Mouse (Mus musculus): ENCODE measurements around the gene Armh4.
"Not testable (repeated sequence)": the region's sequence is repeated elsewhere in the genome, so short reads cannot be mapped to it uniquely, and the experiment has no call there.

The Armh4 gene

GRCm38 (mm10) chr14:49782715-49783531 lies at the start of gene Armh4:
Gene Armh4 (minus strand): TSS chr14:49783383.
- no peak for DNase-seq

- no peak for DNase-seq
Measured at GRCm38 (mm10) chr14:49829192-49830171, 46.3 kb upstream of the Armh4 start.

DNA sequence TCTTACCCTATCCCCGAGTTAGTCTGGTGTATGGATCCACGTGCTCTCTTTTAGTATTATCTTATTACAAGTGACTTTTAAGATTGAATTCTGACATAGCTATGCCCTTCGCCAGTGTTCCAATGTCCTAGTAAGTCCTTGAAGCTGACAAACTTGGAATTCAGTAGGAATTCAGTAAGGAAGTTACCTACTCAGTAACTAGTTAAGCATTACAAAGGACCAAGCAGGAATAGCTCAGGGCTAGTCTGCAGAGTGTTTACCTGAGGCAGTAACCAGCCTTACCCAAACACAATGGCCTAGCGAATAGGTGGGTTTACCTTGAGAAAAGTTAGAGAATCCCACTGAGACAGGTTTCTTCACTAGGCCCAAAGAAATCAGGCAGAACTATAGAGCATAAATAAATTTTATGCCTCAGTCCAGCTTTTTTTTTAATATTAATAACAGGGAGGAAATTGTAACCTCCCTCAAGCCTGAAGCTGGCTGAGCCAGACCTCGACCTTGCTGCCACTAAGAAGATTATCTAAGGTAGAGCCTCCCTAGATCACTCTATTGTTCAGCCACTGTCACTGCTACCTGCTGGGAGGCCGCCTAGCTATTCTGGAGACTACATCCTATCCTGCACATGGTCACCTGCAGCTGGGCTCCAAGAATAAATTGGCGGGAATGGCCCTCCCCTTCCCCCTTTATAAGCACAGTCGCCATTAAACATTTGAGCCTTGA lies 36.7 kb upstream of the Armh4 start:
- not testable (repeated sequence) for DNase-seq

DNA sequence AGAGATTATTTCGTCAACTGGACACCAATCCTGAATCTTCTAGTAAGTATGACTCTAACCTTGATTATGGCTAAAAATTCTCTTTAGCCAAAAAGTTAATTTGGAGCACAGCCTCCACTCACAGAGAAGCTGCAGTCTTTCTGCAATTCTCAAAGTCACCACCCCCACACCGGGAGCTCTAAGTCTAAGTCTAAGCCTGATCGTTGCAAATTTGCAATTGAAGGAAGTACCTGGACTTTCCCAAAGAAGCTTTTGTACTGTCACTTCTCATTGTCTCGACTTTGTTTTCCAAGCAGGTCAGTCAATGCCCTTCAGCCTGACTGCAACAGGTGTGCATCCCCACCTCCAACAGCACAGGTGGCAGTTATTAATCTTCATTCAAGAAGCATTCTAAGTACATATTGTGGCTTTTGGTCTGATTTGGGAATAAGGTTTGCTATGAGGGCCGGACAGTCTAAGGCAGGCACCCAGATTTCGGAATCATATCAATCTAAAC lies 35.6 kb upstream of the Armh4 start:
- DNase-seq: not testable (repeated sequence)

GRCm38 (mm10) chr14:49812966-49813365 lies 29.8 kb upstream of the Armh4 start:
- DNase-seq: not testable (repeated sequence)

DNA sequence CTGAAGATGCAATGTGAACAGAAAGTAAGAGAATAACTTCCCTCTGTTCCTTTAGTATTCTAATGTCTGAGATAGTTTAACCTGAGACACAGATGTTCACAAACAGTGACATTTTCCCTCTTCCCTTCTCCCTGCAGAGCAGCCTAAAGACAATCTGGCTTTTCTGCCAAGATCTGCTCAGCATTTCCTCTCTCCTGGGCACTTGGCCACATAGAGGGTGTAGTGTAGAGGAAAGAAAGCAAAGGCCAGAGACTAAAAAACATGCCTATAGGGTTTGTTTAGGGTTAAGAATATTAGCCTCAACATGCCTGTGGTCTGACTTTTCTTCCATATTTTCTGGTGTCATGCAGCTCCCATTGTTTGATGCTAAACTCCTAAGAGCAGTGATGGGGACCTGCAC lies 21.9 kb upstream of the Armh4 start:
- DNase-seq: not testable (repeated sequence)

DNA sequence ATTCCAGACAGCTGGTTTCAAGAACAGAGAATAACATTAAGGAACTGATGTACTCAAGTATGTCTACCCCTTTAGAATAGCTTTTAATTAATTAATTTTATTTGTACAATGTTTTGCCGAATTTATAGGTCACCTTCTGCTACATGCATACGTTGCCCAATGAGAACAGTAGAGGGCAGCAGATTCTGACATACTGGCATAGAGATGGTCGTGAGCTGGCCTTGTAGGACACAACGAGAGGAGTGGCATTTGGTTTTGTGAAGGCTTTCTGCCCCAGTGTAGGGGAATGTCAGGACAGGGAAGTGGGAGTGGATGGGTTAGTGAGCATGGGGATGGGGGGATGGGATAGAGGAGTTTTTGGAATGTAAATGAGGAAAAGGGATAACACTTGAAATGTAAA lies 18.3 kb upstream of the Armh4 start:
- no peak for DNase-seq

DNA sequence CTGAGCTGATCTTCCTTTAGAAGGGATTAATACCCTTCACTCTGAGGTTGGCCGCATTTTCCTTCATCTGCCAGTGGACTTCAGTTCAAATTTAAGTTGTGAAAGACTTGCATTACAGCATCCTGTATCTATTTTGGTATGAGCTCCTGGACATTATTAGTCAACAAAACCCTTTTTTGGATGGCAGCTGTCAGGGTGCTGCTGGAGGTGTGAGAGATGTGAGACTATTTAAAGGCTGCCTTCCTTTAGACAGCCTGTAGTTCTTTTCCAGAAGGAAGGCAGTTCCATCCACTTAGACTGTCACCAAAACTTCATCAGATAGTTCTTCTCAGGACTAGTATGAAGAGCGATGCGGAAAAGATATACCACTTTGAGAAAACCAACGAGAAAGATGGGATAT lies 10.8 kb upstream of the Armh4 start:
- DNase-seq: no peak

DNA sequence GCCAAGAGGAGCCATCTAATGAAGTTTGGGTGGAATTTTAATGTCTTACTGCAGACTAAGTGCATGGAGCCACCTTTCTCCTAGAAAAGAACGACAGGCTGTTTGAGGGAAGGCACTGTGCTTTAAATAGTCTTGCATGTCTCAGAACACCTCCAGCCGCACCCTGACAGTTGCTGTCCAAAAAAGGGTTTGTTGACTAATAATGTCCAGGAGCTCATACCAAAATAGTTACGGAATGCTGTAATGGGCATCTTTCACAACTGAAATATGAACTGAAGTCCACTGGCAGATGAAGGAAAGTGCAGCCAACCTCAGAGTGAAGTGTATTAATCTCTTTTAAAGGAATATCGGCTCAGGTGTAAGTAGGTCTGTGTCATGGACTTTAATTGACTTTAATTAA lies 7.4 kb upstream of the Armh4 start:
- DNase-seq: no peak

DNA sequence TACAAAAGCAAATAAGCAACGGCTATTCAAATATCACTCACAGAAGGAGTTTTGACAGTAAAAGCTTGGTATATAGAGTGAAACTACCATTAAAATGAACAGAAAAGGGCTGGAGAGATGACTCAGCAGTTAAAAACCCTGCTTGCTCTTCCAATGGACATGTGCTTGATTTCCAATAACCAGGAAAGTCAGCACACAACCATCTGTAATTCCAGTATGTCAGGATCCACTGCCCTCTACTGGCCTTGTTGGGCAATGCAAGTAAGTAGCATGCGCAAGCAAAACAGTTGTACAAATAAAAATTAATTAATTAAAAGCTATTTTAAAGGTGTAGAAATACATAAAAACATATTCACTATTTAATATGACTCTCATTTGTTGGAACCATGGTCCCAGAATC lies 2.6 kb upstream of the Armh4 start:
- no peak for DNase-seq

DNA sequence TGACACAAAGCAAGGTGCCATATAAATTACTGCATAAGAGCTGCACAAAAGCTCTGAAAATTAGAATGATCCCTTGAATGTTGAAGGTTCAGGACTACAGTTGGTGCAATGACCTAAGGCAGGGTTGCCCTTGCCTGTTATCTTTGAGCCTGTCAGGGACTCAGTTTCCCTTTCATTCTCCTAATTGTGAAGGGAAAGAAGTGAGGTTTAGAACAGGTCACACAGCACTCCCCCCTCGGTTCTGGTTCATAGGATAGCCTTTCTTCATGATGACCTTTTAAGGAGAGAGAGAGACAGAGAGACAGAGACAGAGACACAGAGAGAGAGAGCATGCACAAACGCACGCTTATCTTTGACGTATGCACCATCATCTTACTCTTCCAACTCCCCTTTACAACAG lies 683 bp upstream of the Armh4 start:
- DNase-seq: no peak

GRCm38 (mm10) chr14:49780416-49780815 lies 2.8 kb downstream of the Armh4 start:
- DNase-seq: no peak

DNA sequence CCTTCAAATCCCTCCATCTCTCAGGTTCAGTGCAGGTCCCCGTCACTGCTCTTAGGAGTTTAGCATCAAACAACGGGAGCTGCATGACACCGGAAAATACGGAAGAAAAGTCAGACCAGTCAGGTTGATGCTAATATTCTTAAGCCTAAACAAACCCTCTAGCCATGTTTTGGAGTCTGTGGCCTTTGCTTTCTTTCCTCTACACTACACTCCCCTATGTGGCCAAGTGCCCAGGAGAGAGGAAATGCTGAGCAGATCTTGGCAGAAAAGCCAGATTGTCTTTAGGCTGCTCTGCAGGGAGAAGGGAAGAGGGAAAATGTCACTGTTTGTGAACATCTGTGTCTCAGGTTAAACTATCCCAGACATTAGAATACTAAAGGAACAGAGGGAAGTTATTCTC lies 5.6 kb downstream of the Armh4 start:
- not testable (repeated sequence) for DNase-seq

DNA sequence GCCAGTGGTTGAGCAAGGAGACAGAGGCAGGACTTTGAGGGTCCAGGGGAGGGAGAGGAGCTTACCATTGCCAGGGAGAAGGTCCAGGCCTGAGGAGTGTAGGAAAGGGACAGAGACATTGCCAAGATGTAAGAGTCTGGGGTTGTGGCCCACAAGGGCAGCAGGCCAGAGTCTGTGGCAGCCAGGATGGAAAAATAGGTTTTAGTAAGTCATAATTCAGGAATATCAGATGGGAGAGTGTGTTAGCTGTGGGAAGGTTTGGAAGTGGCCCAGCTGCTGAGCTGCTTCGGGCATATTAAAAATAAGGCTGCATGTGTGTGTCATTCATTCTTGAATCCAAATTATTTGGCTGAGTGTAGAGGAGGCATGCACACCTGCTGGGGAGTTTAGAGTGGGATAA lies 11.4 kb downstream of the Armh4 start:
- DNase-seq: no peak

DNA sequence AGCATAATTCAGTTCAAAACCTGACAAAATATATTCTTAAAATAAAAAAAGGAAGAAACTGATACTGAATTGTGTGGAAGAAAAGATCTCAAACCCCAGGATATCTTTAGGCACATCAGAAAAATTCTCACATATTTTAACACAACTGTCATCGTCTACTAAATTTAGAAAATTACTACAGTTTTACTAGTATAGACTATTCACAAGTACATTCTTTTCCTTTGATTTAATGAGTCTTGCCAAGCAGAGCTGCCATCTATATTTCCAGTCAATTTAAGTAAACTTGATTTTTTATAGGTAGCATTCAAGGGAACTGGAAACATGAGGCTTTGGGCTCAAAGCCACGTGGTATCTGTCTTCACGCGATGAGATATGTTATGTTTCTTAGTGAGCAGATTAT lies 16.6 kb downstream of the Armh4 start:
- no peak for DNase-seq

DNA sequence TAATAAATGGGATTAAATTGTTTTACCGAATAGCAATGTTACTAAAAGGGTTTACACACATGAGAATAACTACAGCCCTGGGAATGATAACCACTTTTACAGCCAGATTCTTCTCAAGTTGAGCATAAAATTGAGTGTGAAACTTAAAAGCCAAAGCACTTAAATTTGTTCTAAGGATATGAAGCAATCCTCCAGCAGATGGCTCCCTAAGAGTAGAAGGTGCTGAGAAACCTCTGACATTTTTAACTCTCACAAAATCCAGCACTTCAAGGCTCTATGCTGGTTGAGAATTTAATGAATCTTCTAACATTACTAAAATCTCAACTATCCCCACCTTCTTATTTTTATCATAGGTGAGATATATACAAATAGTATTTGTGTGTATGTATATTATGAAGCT lies 27.3 kb downstream of the Armh4 start:
- DNase-seq: no peak

DNA sequence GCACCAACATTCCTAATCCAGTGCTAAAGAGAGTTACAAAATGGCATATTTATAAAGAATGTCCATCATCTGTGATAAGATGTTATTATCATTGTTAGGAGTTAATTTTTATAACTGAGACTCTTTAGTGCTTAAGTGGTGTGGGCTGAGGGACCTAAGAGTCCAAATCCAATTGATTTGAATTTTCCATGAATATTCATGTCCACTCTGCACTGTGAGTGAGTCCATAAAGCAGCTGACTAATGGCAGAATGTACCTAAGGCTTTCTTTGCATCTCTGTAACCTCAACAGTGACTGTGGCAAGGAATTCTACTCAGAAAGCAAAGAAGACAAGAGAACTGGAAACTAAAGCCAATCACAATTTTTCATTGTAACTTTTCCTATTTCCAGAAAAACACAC lies 30.6 kb downstream of the Armh4 start:
- DNase-seq: no peak

DNA sequence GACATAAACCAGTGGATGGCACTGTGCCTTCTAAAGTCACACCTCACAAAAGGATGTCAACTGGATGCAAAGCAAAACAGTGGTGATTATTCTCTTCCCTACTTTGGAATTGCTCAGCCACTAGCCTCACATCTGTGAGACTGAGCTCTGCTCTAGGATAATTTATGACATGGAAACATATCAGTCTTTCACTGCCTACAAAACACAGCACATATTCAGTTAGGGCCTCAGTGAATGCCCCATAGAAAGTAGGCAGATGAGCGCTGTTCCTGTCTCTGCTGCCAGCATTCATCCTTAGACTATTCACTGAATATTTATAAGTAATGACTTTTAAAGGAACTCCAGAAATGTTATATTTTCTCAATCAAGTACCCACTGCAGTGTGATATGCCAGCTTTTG lies 37.3 kb downstream of the Armh4 start:
- DNase-seq: no peak

- no peak for DNase-seq
Measured at GRCm38 (mm10) chr14:49743946-49744526, 39.1 kb downstream of the Armh4 start.

- no peak for DNase-seq
Measured at GRCm38 (mm10) chr14:49739328-49739727, 43.9 kb downstream of the Armh4 start.

GRCm38 (mm10) chr14:49738441-49739088 lies 44.6 kb downstream of the Armh4 start:
- DNase-seq: no peak

GRCm38 (mm10) chr14:49733950-49734349 lies 49.2 kb downstream of the Armh4 start:
- DNase-seq: no peak
